Mouse (Mus musculus): ENCODE measurements around the gene Il1rl2.
"Not testable (repeated sequence)": the region's sequence is repeated elsewhere in the genome, so short reads cannot be mapped to it uniquely, and the experiment has no call there.

Gene Il1rl2

DNA sequence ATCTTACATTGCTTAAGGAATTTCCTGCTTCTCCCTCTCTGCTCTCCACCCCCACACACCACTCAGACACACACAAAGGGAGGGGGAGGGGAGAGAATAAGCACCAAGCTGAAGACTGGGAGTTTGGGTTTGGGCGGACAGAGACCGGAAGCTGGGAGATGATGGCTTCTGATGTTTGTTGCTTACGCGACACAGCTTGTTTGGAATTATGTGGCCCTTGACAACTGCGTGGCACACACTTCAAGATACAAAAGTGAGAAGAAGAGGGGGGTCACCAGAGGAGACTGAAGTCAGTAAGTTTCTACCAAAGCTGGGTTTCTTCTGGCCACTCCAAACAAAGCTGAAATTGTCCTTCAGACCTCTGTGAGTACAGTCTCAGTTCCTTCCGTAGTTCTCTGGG, at the start of gene Il1rl2:
TSS of gene Il1rl2 (plus strand) at position 154 of the 400 bp plus-strand sequence.
- no peak for DNase-seq

DNA sequence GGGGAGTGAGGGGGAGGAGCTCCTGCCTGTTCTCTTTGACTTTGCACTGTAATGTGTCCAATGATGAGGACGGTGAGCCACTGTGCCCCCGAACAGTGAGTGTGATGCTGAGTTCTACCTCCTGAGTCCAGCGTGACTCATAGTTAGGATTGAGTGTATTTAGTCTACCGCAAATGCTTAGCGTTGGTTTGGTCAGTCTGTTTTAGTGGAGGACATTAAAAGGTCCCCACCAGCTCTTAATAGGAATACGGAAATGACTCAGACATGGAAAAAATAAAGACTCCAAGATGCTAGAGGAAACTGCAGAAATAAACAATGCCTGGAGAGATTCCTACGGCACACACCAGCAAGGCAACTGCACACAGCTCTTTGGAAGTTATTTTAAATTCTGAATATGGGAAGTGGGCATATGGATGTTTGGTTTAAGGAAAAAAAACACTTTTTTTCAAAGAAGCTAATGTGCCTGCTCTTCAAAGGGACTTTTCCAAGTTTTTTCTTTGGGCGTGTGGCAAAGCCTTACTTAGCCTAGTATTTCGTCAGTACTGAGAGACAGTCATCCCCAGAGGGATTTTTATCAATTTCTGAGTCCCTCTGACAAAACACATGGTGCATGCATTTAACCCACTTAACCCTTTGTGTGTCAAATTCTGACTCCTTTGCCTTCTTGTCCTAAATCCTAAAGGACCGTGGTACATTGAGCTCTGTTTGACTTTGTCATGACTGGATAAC, 49.0 kb upstream of the Il1rl2 start:
- DNase-seq: no peak

DNA sequence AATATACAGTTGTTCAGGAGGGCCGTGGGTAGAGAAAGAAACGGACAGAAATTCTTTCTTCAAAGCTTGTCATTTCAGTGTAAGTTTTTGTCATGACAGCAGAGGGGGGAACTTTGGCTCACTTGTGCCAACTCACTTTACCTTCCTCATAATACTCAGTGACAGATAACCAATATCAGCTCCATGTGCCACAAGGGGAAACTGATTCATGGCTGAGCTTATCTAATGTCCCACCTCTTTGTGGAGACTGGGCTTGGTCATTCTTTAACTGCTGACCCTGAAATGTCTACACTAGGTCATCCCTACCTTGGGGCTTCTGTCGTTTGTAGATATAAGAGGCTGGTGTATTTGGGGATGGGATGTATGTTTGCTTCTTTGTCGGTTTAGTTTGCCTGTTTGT, 46.5 kb upstream of the Il1rl2 start:
- DNase-seq: no peak

DNA sequence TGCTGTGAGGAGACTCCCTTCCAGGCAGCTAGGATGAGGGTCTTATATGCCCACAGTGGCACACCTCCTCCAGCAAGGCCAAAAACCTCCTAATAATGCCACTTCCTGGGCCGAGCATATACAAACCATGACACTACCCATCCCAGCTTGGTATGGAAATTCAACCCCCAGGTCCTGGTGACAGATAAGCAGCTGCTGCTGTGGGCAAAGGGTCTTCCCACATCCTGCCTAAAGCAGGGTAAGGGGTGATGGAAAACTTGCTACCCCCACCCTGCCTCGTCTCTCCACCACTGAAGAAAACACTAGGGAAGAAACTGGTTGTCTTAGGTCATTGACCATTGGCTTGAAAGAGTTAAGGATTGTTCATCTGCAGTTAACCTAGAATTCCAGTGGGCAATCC, 45.7 kb upstream of the Il1rl2 start:
- no peak for DNase-seq

DNA sequence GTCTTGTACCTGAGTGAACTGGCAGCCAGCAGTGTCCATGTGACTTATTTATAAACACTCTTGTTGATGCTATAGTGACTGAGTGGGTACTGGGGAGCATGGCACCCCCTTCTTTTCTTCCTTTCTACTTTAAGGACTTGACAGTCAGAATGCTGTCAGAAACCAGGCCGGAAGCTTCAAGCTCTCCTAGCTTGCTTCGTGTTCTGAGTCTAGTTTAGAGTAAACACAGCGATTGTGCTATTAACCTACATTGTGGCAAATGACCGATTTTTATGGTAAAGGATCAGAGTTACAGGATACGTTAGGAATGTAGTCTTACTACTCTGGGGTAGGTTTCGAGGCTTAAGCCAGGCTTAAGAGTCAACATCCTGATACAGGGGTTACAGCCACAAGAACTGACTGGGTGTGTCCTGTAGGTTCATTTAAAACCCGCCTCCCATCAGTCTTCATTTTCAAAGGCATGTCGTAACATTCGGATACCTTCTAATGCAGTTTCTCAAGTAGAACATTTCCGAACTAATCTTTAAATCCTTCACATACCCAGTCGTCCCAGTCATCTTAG, 45.1 kb upstream of the Il1rl2 start:
- no peak for DNase-seq

DNA sequence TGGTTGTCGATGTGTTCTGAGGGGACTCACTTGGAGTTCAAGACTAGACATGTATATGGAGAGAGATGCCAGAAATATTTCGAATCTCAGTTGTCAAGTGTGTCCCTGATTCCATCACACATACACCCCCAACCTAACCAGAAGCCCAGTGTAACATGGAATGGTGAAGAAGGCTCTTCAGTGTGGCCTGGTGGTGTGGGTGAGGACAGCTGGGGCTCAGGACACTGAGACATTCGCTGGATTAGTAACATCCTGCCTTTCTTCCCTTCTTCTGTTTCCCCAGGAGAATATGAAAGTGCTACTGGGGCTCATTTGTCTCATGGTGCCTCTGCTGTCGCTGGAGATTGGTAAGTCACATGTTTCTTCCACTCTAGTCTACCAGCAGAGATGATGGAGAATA, 42.5 kb upstream of the Il1rl2 start:
- DNase-seq: no peak

DNA sequence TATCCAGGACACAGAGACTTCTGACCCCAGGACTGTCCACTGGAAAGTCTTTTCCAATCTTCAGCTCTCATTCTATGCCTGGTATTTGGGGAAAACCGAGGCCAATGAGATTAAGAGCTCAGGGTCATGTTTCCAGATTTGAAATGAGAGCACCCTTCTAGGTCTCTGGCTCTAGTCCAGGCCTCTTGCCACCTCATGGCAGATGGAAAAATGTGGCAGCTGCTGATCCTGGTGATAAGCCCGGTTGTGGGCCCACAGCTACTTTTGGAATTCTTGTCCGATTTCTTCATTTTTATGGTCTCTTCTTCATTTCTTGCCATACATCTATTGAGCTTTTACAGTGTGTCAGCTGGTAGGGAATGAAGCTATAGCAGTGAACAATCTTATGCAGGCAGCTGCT, 42.0 kb upstream of the Il1rl2 start:
- peak; percentile 6 for DNase-seq

DNA sequence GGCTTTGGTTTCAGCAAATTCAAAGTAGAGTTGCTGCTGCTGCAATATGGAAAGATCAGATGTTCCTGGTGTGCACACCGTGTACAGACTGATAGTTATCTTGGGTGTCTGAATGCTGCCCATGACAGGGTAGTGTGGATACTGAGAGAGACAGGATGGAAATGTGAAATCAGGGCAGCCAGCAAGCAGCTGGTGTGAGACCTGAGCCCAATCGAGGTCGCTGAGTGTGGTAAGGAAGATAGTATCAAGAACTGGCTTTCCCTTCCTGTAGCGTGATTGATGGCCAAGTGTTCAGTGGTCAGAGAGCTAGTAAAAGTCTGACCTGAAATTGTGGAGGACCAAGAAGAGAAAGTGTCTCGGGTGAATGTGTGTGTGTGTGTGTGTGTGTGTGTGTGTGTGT, 40.4 kb upstream of the Il1rl2 start:
- DNase-seq: no peak

DNA sequence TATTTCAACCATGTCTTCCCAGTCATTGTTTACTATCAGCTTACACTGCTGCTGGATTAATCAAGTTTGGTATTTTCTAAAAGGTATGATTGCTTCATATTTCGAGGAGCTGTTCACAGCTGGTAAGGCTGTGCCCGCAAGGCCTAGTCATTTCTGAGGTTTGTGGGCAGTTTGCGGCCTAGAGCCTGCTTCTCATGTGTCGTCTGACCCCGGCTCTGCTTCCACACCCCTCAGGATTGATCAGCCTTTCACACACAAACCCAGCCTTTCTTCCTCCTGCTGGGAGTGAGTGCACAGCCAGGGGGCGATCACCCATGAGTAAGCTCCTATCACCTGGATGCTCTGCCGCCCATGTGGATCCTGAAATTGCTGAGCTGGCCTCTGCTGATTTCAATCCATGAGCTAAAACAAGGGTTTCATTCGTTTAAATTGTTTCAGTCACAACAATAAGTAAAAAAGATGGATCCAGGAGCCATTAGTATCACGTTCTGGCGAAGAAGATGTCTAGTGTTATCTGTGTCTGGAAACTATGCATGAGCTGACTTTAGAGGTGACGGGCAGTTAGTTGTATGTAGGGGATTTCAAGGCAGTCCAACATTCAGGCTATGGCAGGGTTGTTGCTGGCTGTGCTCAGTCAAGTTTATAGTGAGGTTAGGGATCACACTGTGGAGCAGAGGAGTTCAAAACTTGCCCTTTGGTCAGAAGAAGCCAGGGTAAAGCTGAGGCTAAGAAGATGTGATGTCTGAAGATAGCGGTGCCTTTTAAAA, 33.7 kb upstream of the Il1rl2 start:
- DNase-seq: no peak

DNA sequence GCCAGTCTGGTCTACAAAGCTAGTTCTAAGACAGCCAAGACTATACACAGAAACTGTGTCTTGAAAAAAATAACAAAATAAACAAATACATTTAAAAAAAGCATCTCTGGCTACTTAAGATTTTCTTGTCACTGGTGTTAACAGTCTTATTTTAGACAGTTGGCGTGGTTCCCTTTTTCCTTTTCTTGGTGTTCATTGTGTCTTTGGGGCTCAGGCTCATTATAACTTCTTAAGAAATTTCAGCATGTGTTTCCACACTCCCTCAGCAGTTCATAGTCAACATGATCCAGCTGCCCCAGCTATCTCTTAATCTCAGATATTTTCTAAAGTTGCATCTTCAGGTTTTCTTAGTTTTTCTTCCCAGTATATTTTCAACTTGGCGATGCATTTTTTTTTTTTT, 32.2 kb upstream of the Il1rl2 start:
- no peak for DNase-seq

DNA sequence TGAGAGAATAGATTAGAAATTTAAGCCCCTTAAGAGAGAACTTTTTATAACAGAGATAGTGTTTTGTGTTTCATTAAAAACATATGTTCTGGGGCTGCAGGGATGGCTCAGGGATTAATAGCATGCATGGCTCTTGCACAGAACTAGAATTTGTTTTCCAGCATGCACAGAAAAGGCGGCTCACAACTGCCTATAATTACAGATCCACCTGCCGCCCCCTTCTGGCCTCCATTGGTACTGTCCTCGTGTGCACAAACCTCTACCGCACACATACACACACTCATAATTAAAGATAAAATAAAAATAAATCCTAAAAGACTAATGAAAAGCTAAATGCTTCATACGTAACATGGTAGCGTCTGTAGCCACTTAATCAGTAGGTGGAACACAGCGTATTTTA, 30.5 kb upstream of the Il1rl2 start:
- no peak for DNase-seq

DNA sequence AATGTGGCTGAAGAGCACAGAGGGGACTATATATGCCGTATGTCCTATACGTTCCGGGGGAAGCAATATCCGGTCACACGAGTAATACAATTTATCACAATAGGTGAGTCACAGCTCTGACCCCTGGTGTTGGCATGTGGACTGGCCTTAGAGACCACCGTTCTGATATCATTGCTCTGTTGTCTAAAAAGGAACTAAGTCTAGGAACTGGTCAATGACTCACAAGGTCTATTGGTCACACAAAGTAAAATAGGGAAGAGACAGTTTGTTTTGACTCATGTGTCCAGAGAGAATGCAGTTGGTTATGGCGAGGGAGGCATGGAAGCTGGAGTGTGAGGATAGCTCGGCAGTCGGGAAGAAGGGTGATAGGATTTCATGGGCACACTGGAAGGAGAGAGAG, 29.6 kb upstream of the Il1rl2 start:
- no peak for DNase-seq

DNA sequence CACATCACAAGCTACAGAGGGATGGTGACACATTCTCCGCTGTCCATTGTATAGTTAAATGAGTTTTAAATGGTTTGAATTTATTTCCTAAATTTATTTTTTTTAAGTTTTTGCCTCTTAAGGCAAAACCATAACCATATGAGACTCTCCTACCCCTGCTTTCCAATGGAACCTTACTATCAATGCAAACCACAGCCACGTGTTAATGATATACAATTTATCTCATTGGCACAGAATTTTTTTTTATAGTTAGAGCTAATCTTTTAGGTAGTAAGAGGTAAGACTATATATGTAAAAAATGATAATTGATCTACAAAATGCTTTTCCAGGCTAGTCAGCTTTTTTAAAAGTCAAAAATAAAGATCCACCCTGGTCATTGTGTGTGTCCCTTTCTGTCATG, 26.4 kb upstream of the Il1rl2 start:
- no peak for DNase-seq

DNA sequence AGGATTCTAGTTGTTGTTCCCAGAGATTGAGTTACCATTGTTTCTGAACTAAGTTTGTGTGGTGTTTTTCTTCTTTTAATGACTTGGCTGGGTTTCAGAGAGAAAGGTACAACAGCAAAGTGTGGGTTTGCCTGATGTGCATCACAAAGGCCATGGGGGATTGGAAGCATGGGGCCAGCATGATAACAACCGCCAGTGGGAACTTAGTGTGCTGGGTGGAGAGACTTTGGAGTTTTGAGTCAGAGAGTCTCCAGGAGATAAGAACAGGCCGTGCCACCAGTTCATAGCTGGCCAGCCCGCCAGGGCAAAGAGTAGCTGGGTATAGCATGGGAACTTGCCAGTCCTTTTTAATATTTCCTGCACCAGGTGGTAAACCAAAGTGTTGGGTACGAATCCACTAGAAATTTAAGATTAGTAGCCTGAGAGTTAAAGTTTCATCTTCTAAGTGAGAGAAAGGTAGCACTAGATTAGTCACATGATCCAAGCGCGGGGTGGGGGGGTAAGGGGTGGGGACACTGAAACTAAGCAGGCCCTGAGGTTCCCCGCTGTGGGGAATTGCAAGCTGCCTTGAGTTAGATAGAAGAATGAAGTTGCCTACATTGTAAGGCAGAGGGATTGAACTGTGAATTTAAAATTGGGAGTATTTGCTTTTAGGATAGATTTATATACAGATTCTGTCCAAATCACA, 21.1 kb upstream of the Il1rl2 start:
- no peak for DNase-seq

DNA sequence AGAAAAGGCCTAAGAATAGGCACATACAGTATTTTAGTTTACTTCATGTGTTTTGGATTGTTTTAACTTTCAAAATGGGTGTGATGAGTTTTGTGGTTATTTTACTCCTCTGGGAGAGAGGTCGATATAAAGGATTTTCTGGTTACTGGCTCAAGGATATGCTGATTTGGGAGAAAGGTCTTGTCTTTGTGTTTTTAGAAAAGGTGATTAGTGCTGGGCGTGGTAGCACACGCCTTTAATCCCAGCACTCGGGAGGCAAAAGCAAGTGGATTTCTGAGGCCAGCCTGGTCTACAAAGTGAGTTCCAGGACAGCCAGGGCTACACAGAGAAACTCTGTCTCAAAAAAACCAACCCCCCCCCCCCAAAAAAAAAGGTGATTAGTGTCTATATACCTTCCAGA, 20.1 kb upstream of the Il1rl2 start:
- not testable (repeated sequence) for DNase-seq

DNA sequence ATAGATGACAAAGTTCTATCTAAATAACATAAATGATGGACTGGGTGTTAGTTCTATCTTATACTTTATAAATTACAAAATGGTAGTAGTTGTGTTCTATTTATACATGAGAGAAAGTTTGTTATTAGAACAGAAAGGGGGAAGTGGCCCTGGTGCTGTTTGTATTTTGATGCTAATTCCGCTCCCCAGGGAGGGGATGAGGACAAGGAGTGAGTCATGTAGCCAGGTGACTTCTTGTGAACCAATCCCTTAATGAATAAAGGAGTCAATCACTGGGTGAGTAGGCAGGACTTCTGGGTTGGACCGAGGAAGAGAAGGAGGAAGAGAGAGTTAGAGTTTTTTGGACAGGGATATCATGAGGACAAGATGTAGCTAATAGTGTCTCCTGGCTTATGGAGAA, 18.3 kb upstream of the Il1rl2 start:
- no peak for DNase-seq

DNA sequence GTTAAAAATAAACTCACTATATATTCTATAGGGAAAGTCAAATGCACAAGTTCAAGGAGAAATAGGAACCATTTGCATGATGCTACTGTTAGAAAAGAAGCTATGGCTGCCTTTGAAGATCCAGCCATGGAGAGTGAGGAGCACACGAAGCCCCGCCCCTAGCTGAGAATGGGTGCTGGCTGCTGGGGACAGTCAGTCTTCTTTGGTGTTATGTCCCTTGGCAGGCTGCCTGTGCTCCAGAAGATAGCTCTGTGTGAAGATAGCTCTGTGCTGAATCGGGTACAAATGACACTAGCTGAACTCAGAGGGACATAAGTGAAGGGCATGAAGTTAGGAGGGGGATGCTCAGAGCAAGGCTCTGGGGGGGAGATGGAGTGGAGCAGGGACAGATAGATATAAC, 13.3 kb upstream of the Il1rl2 start:
- DNase-seq: no peak

DNA sequence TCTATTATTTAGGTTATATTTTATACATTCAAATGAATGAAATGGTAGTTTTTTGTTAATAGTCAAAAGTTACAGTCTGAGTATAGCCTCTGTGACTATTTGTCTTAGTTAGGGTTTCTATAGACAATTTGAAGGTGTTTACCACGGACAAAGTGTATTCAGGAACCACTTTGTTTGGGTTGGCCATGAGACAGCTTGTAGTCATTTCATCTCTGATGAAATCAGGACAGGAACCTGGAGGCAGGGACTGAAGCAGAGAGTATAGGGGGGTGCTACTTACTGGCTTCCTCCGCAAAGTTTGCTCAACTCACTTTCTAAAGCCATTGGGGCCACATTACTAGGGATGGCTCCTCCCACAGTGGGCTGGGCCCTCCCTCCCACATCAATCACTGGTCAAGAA, 12.8 kb upstream of the Il1rl2 start:
- no peak for DNase-seq

DNA sequence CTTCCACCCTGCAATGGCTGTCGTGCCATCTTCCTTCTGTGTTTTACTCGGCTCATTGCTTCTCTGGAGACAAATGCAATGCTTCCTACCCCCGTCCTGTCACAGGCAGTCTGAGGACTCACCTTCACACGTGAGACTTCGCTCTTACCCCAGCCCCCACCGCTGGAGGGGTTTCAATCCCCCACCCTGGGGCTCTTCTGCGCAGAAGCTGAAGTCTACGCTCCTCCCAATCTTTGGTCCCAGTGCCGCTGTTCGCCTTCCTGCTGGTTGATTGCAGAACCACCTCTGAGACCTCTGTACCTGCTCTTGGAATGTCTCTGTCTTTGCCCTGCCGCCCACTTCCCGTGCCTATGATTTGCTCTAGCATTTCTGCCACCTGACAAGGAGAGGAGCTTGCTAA, 10.4 kb upstream of the Il1rl2 start:
- DNase-seq: no peak

DNA sequence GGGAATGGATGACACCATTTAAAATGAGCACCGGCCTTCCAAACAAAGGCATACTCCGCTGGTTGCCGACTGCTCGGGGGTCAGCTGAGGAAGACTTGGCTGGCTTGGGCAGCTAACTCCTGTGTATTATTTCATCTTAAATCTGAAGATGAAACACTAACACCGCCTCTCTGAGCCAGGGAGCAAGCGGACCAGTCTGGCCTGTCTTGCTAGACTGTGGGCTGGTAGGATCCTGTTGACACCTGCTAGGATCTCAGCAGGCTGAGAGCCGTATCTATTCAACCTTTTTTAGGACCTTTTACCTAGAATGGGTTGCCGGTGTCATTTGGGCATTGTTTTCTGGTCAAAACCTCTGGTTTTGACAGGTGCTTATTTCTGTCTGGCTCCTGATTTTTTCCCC, 6.8 kb upstream of the Il1rl2 start:
- no peak for DNase-seq

DNA sequence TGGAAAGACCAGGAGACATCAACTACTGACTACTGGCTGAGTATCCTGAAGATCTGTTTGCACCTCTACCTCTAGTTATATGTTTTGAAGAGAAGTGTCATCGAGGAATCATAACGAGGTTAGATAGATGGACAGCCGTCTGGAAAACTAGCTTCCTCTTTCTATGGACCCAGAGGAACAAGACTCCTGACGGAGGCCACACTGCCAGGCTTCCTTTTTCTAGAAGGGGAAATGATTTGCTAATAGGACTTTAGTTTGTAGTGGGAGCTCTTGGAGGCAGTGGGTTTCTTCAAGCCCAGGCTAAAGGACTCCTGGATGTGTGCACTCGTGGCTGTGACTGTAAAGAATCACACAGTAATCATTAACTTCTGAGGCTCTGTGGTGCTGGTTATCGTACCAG, 2.6 kb upstream of the Il1rl2 start:
- DNase-seq: no peak

DNA sequence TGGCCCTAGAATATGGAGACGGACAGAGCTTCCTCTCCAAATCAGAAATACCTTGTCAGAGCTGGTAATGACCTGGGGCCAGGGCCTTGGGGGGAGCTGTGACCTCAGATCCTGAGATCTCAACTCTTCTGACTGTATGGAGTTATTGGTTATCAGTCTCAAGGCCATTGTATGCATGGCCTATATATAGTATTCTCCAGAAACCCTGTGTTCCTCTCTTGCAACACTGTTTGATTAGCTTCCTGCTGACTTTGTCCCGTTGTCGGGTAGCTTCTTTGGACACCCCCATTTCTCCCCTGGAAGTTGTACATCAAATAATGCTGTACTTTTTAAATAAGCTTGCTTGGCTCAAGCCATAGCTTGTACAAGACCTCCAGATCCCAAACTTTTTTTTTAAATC, 1.9 kb upstream of the Il1rl2 start:
- no peak for DNase-seq

DNA sequence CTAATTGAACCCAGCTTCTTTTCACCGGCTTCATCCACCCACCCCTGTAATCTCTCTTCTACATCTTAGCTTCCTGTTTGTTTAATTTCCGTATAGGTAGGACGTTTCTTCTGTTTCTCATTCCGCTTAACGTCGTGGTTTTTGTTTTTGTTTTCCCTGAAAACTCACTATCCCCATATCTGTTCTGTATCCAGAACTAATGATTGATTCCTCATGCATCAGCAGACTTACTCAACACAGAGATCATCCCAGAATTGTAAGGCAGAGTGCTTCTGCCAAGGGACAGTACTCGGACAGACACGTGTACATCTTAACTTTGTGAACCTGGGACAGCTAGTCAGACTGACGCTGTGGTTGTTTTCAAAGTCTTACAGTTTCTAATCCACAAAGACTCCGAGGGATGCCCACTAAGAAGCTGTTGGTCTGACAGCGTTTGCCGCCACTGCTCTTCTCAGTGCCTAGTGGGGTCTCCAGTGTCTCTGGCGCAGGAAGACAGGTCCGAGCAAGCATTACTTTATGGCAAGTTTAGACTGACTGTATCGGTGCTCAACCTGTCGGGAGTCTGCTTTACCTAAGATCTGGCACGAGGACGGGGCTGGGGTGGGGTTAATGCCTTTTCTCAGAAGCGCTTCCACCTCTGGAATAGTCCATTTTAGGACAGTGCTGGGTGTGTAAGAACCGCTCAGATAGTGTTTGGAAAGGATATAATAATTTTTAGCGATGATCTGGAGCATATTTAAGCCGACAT, 719 bp downstream of the Il1rl2 start:
- DNase-seq: no peak
